Mouse (Mus musculus): ENCODE measurements at regions not wholly inside any gene's neighbourhood (a gene's known extent, or its start where the extent isn't known, plus 50 kb on each side); places are given as distances from the start of the nearest gene placed in this dataset.

- H3K4me1 ChIP-seq (ENCODE audit: control insufficient read depth, insufficient read depth, low read length): no peaks in the 10 kb centered on the region
- no peak overlapping the region for H3K4me2 ChIP-seq (ENCODE audit: low read depth, low read length)
- H3K4me3 ChIP-seq (ENCODE audit: low read depth, low read length): no peak overlapping the region
- no peaks in the 10 kb centered on the region for H3K36me3 ChIP-seq (ENCODE audit: control insufficient read depth, insufficient read depth, low read length)
- no peaks in the 10 kb centered on the region for H3K27me3 ChIP-seq (ENCODE audit: control insufficient read depth, insufficient read depth, low read length)
- no peaks in the 10 kb centered on the region for H3K9me3 ChIP-seq (ENCODE audit: control insufficient read depth, low read length)
- no peak overlapping the region for H3K9ac ChIP-seq (replicated peaks; ENCODE audit: low read depth, low read length)
- 87% methylated on average over 2 of the region's 2 CpGs for WGBS
- no peak for ATAC-seq (ENCODE audit: low read depth)
- no peak overlapping the region for H3K27ac ChIP-seq (ENCODE audit: low read depth, low read length)
Measured at GRCm38 (mm10) chr8:102223097-102223496, 562.3 kb downstream of the Cdh11 start.

- no peak for ATAC-seq (ENCODE audit: low read depth)
- no peaks in the 10 kb centered on the region for H3K9me3 ChIP-seq (ENCODE audit: control insufficient read depth, low read length)
- WGBS: 90% methylated on average over 1 of the region's 1 CpGs
Measured at GRCm38 (mm10) chr8:102205633-102206032, 579.8 kb downstream of the Cdh11 start.

GRCm38 (mm10) chr8:102159541-102160197 lies 625.8 kb downstream of the Cdh11 start:
- no peak overlapping the region for H3K27ac ChIP-seq (ENCODE audit: low read depth, low read length)
- H3K9ac ChIP-seq (replicated peaks; ENCODE audit: low read depth, low read length): no peak overlapping the region
- 55% methylated on average over 2 of the region's 2 CpGs for WGBS
- no peaks in the 10 kb centered on the region for H3K36me3 ChIP-seq (ENCODE audit: control insufficient read depth, insufficient read depth, low read length)
- no peaks in the 10 kb centered on the region for H3K9me3 ChIP-seq (ENCODE audit: control insufficient read depth, low read length)
- no peaks in the 10 kb centered on the region for H3K4me1 ChIP-seq (ENCODE audit: control insufficient read depth, insufficient read depth, low read length)
- no peak overlapping the region for H3K4me2 ChIP-seq (ENCODE audit: low read depth, low read length)
- no peaks in the 10 kb centered on the region for H3K27me3 ChIP-seq (ENCODE audit: control insufficient read depth, insufficient read depth, low read length)
- H3K4me3 ChIP-seq (ENCODE audit: low read depth, low read length): no peak overlapping the region
- ATAC-seq (ENCODE audit: low read depth): no peak

More at GRCm38 (mm10) chr8:102205633-102206032, 579.8 kb downstream of the Cdh11 start:
- Histone ChIP-seq H3K36me3 (ENCODE audit: control insufficient read depth, insufficient read depth, low read length) (no peaks in the 10 kb centered on the region), H3K4me2 (ENCODE audit: low read depth, low read length) (no peak overlapping the region), H3K4me1 (ENCODE audit: control insufficient read depth, insufficient read depth, low read length) (no peaks in the 10 kb centered on the region), H3K4me3 (ENCODE audit: low read depth, low read length) (no peak overlapping the region), H3K27ac (ENCODE audit: low read depth, low read length) (no peak overlapping the region), H3K9ac (replicated peaks; ENCODE audit: low read depth, low read length) (no peak overlapping the region), H3K27me3 (ENCODE audit: control insufficient read depth, insufficient read depth, low read length) (no peaks in the 10 kb centered on the region)

- Histone ChIP-seq H3K9ac (replicated peaks; ENCODE audit: low read depth, low read length) (no peak overlapping the region), H3K27ac (ENCODE audit: low read depth, low read length) (no peak overlapping the region), H3K36me3 (ENCODE audit: control insufficient read depth, insufficient read depth, low read length) (no peaks in the 10 kb centered on the region), H3K4me1 (ENCODE audit: control insufficient read depth, insufficient read depth, low read length) (no peaks in the 10 kb centered on the region), H3K4me2 (ENCODE audit: low read depth, low read length) (no peak overlapping the region), H3K9me3 (ENCODE audit: control insufficient read depth, low read length) (no peaks in the 10 kb centered on the region), H3K4me3 (ENCODE audit: low read depth, low read length) (no peak overlapping the region), H3K27me3 (ENCODE audit: control insufficient read depth, insufficient read depth, low read length) (no peaks in the 10 kb centered on the region)
- ATAC-seq (ENCODE audit: low read depth): no peak
- 87% methylated on average over 4 of the region's 4 CpGs for WGBS
Measured at GRCm38 (mm10) chr8:102118657-102119056, 666.8 kb downstream of the Cdh11 start.

GRCm38 (mm10) chr8:102116846-102117403 lies 668.5 kb downstream of the Cdh11 start:
- Histone ChIP-seq H3K36me3 (ENCODE audit: control insufficient read depth, insufficient read depth, low read length) (no peaks in the 10 kb centered on the region), H3K27me3 (ENCODE audit: control insufficient read depth, insufficient read depth, low read length) (no peaks in the 10 kb centered on the region), H3K4me2 (ENCODE audit: low read depth, low read length) (no peak overlapping the region), H3K27ac (ENCODE audit: low read depth, low read length) (no peak overlapping the region), H3K9ac (replicated peaks; ENCODE audit: low read depth, low read length) (no peak overlapping the region), H3K9me3 (ENCODE audit: control insufficient read depth, low read length) (no peaks in the 10 kb centered on the region), H3K4me3 (ENCODE audit: low read depth, low read length) (no peak overlapping the region), H3K4me1 (ENCODE audit: control insufficient read depth, insufficient read depth, low read length) (no peaks in the 10 kb centered on the region)
- 79% methylated on average over 6 of the region's 6 CpGs for WGBS
- no peak for ATAC-seq (ENCODE audit: low read depth)

- no peaks in the 10 kb centered on the region for H3K27me3 ChIP-seq (ENCODE audit: control insufficient read depth, insufficient read depth, low read length)
- peak; percentile 94 for ATAC-seq (ENCODE audit: low read depth)
- no peak overlapping the region for H3K4me2 ChIP-seq (ENCODE audit: low read depth, low read length)
- no peak overlapping the region for H3K9ac ChIP-seq (replicated peaks; ENCODE audit: low read depth, low read length)
- H3K27ac ChIP-seq (ENCODE audit: low read depth, low read length): no peak overlapping the region
- H3K4me1 ChIP-seq (ENCODE audit: control insufficient read depth, insufficient read depth, low read length): peaks cover 5% of the 10 kb centered on the region; the same call in 1 of the 2 replicates
- H3K4me3 ChIP-seq (ENCODE audit: low read depth, low read length): no peak overlapping the region
- WGBS: 11% methylated on average over 7 of the region's 7 CpGs
- no peaks in the 10 kb centered on the region for H3K9me3 ChIP-seq (ENCODE audit: control insufficient read depth, low read length)
- no peaks in the 10 kb centered on the region for H3K36me3 ChIP-seq (ENCODE audit: control insufficient read depth, insufficient read depth, low read length)
Measured at GRCm38 (mm10) chr8:102103773-102104172, 681.7 kb downstream of the Cdh11 start.

- Histone ChIP-seq H3K4me2 (ENCODE audit: low read depth, low read length) (no peak overlapping the region), H3K9ac (replicated peaks; ENCODE audit: low read depth, low read length) (no peak overlapping the region), H3K36me3 (ENCODE audit: control insufficient read depth, insufficient read depth, low read length) (no peaks in the 10 kb centered on the region), H3K27me3 (ENCODE audit: control insufficient read depth, insufficient read depth, low read length) (no peaks in the 10 kb centered on the region), H3K27ac (ENCODE audit: low read depth, low read length) (no peak overlapping the region), H3K4me1 (ENCODE audit: control insufficient read depth, insufficient read depth, low read length) (no peaks in the 10 kb centered on the region), H3K9me3 (ENCODE audit: control insufficient read depth, low read length) (no peaks in the 10 kb centered on the region), H3K4me3 (ENCODE audit: low read depth, low read length) (no peak overlapping the region)
- ATAC-seq (ENCODE audit: low read depth): no peak
- 83% methylated on average over 7 of the region's 7 CpGs for WGBS
Measured at GRCm38 (mm10) chr8:102096726-102097125, 688.7 kb downstream of the Cdh11 start.

- no peaks in the 10 kb centered on the region for H3K36me3 ChIP-seq (ENCODE audit: control insufficient read depth, insufficient read depth, low read length)
Measured at GRCm38 (mm10) chr8:102085927-102086326, 699.5 kb downstream of the Cdh11 start.

GRCm38 (mm10) chr8:102075611-102076010 lies 709.8 kb downstream of the Cdh11 start:
- no peaks in the 10 kb centered on the region for H3K4me1 ChIP-seq (ENCODE audit: control insufficient read depth, insufficient read depth, low read length)
- H3K27me3 ChIP-seq (ENCODE audit: control insufficient read depth, insufficient read depth, low read length): no peaks in the 10 kb centered on the region
- 81% methylated on average over 1 of the region's 1 CpGs for WGBS
- no peak overlapping the region for H3K4me2 ChIP-seq (ENCODE audit: low read depth, low read length)
- no peak overlapping the region for H3K27ac ChIP-seq (ENCODE audit: low read depth, low read length)
- ATAC-seq (ENCODE audit: low read depth): no peak
- no peak overlapping the region for H3K9ac ChIP-seq (replicated peaks; ENCODE audit: low read depth, low read length)
- H3K4me3 ChIP-seq (ENCODE audit: low read depth, low read length): no peak overlapping the region
- no peaks in the 10 kb centered on the region for H3K9me3 ChIP-seq (ENCODE audit: control insufficient read depth, low read length)
- H3K36me3 ChIP-seq (ENCODE audit: control insufficient read depth, insufficient read depth, low read length): no peaks in the 10 kb centered on the region

More at GRCm38 (mm10) chr8:102085927-102086326, 699.5 kb downstream of the Cdh11 start:
- Histone ChIP-seq H3K4me1 (ENCODE audit: control insufficient read depth, insufficient read depth, low read length) (no peaks in the 10 kb centered on the region), H3K27ac (ENCODE audit: low read depth, low read length) (no peak overlapping the region), H3K9ac (replicated peaks; ENCODE audit: low read depth, low read length) (no peak overlapping the region), H3K4me2 (ENCODE audit: low read depth, low read length) (no peak overlapping the region), H3K4me3 (ENCODE audit: low read depth, low read length) (no peak overlapping the region), H3K27me3 (ENCODE audit: control insufficient read depth, insufficient read depth, low read length) (no peaks in the 10 kb centered on the region), H3K9me3 (ENCODE audit: control insufficient read depth, low read length) (no peaks in the 10 kb centered on the region)
- ATAC-seq (ENCODE audit: low read depth): peak; percentile 54; the same call in 1 of the 2 replicates
- 67% methylated on average over 4 of the region's 4 CpGs for WGBS

Measured in neural tube, embryonic 14.5 days (tissue).